Mouse (Mus musculus) MEL (cell line): ENCODE results near the gene Far2. TPM values are rescaled to one million over a fixed set of nuclear protein-coding genes. Genes with fewer than 3 reads are reported as not detected.

Experiments used
- DNase-seq: peaks from one replicate; pipeline ENCODE4 v3.0.0; 2011; ENCODE audit warnings: low read depth, low spot score
- H3K27ac ChIP-seq: 2 replicates; pipeline ENCODE4 v1.5.1; 2012; ENCODE audit warnings: low read depth, mild to moderate bottlenecking, control low read depth, low read length, moderate library complexity; ENCODE audit not compliant: control insufficient read depth
- H3K27me3 ChIP-seq, 2 experiments: fragments of 150-350 bp in 1 of 2; sonication (generic) in 1 of 2; 2 replicates each; pipeline ENCODE4 v1.6.1; 2012; ENCODE audit warnings: low read length in 2 of 2, mild to moderate bottlenecking in 2 of 2, improper control_type of control experiment in 1 of 2, moderate library complexity in 1 of 2; ENCODE audit not compliant: insufficient read depth in 2 of 2, control insufficient read depth in 1 of 2
- H3K36me3 ChIP-seq, 2 experiments: 2 replicates each; pipeline ENCODE4 v1.6.1; 2012 to 2014; ENCODE audit warnings: low read length in 2 of 2, improper control_type of control experiment in 1 of 2, inconsistent platforms in 1 of 2, mild to moderate bottlenecking in 1 of 2; ENCODE audit not compliant: insufficient read depth in 2 of 2, control insufficient read depth in 1 of 2
- H3K4me1 ChIP-seq, 2 experiments: fragments of 150-350 bp in 1 of 2; sonication (generic) in 1 of 2; 2 replicates each; pipeline ENCODE4 v1.6.1; 2012; ENCODE audit warnings: low read length in 2 of 2, improper control_type of control experiment in 1 of 2, mild to moderate bottlenecking in 1 of 2; ENCODE audit not compliant: insufficient read depth in 2 of 2, control insufficient read depth in 1 of 2
- H3K4me3 ChIP-seq, 2 experiments: fragments of 150-350 bp in 1 of 2; sonication (generic) in 1 of 2; 2 replicates each; pipeline ENCODE4 v1.5.1; 2012; ENCODE audit warnings: low read depth in 2 of 2, low read length in 2 of 2, mild to moderate bottlenecking in 2 of 2, moderate library complexity in 2 of 2, control low read depth in 1 of 2, improper control_type of control experiment in 1 of 2; ENCODE audit not compliant: control insufficient read depth in 1 of 2, insufficient read depth in 1 of 2
- H3K79me2 ChIP-seq: 2 replicates; pipeline ENCODE4 v1.6.1; 2012; ENCODE audit warnings: mild to moderate bottlenecking, low read length, moderate library complexity; ENCODE audit not compliant: control insufficient read depth, poor library complexity, insufficient read depth
- H3K9ac ChIP-seq: 2 replicates; pipeline ENCODE4 v1.6.1; 2012; ENCODE audit warnings: low read depth, mild to moderate bottlenecking, control low read depth, low read length, moderate library complexity; ENCODE audit not compliant: control insufficient read depth, poor library complexity, severe bottlenecking
- H3K9me3 ChIP-seq: fragments of 150-350 bp; sonication (generic); replicated peaks from 2 replicates; pipeline ENCODE4 v1.6.1; 2012; ENCODE audit warnings: mild to moderate bottlenecking, low read length, improper control_type of control experiment, moderate library complexity; ENCODE audit not compliant: insufficient read depth
- CHD2 ChIP-seq: IDR thresholded peaks from 2 replicates; pipeline ENCODE4 v1.6.1; 2011; ENCODE audit warnings: low read length, improper control_type of control experiment
- CTCF ChIP-seq, 3 experiments: IDR thresholded peaks in 2 of 3; conservative IDR thresholded peaks in 1 of 3; 2 replicates each; pipeline ENCODE4 v1.5.1; 2011 to 2012; ENCODE audit warnings: low read length in 3 of 3, low read depth in 2 of 3, mild to moderate bottlenecking in 2 of 3, improper control_type of control experiment in 1 of 3, inconsistent platforms in 1 of 3, mixed read lengths in 1 of 3, moderate library complexity in 1 of 3; ENCODE audit not compliant: control insufficient read depth in 1 of 3, insufficient read depth in 1 of 3, poor library complexity in 1 of 3, severe bottlenecking in 1 of 3
- EP300 ChIP-seq, 2 experiments: IDR thresholded peaks; 2 replicates each; pipeline ENCODE4 v1.6.1; 2011; ENCODE audit warnings: improper control_type of control experiment in 2 of 2, low read length in 2 of 2, low read depth in 1 of 2, mild to moderate bottlenecking in 1 of 2
- ETS1 ChIP-seq: IDR thresholded peaks from 2 replicates; pipeline ENCODE4 v1.6.1; 2012; ENCODE audit warnings: low read depth, mild to moderate bottlenecking, inconsistent platforms, low read length, improper control_type of control experiment, moderate library complexity
- GATA1 ChIP-seq: IDR thresholded peaks from 2 replicates; pipeline ENCODE4 v1.6.1; 2011; ENCODE audit warnings: low read depth, low read length, improper control_type of control experiment
- JUND ChIP-seq: IDR thresholded peaks from 2 replicates; pipeline ENCODE4 v1.6.1; 2011; ENCODE audit warnings: low read depth, mild to moderate bottlenecking, improper control_type of control experiment, low read length
- NELFE ChIP-seq: IDR thresholded peaks from 2 replicates; pipeline ENCODE4 v1.6.1; 2011; ENCODE audit warnings: low read depth, low read length, improper control_type of control experiment
- NRF1 ChIP-seq: IDR thresholded peaks from 2 replicates; pipeline ENCODE4 v1.6.1; 2014; ENCODE audit warnings: low read depth, mild to moderate bottlenecking, inconsistent platforms, low read length, improper control_type of control experiment, moderate library complexity; ENCODE audit not compliant: poor library complexity, insufficient read depth, severe bottlenecking
- POLR2A ChIP-seq, 2 experiments: IDR thresholded peaks; 2 replicates each; pipeline ENCODE4 v1.6.1; 2011 to 2012; ENCODE audit warnings: low read length in 2 of 2, mild to moderate bottlenecking in 2 of 2, control low read depth in 1 of 2, improper control_type of control experiment in 1 of 2, low read depth in 1 of 2, moderate library complexity in 1 of 2; ENCODE audit not compliant: control insufficient read depth in 1 of 2, insufficient read depth in 1 of 2, poor library complexity in 1 of 2
- RAD21 ChIP-seq: IDR thresholded peaks from 2 replicates; pipeline ENCODE4 v1.6.1; 2011; ENCODE audit warnings: mild to moderate bottlenecking, low read depth, low read length, improper control_type of control experiment
- SIN3A ChIP-seq: IDR thresholded peaks from 2 replicates; pipeline ENCODE4 v1.6.1; 2012; ENCODE audit warnings: low read length, improper control_type of control experiment, inconsistent platforms
- SMC3 ChIP-seq: IDR thresholded peaks from 2 replicates; pipeline ENCODE4 v1.6.1; 2011; ENCODE audit warnings: low read depth, low read length, improper control_type of control experiment
- TBP ChIP-seq: IDR thresholded peaks from 2 replicates; pipeline ENCODE4 v1.8.0; 2011; ENCODE audit warnings: low read depth, low read length, improper control_type of control experiment
- TCF12 ChIP-seq: IDR thresholded peaks from 2 replicates; pipeline ENCODE4 v1.6.1; 2014; ENCODE audit warnings: low read depth, mild to moderate bottlenecking, inconsistent platforms, low read length, improper control_type of control experiment, moderate library complexity
- USF2 ChIP-seq, 2 experiments: IDR thresholded peaks; 2 replicates each; pipeline ENCODE4 v1.6.1; 2011 to 2012; ENCODE audit warnings: improper control_type of control experiment in 2 of 2, low read length in 2 of 2, borderline replicate concordance in 1 of 2, inconsistent platforms in 1 of 2, low read depth in 1 of 2, mild to moderate bottlenecking in 1 of 2; ENCODE audit not compliant: insufficient read depth in 1 of 2
- ZC3H11A ChIP-seq: IDR thresholded peaks from 2 replicates; pipeline ENCODE4 v1.6.1; 2012; ENCODE audit warnings: low read depth, mild to moderate bottlenecking, inconsistent platforms, low read length, improper control_type of control experiment
- ZKSCAN1 ChIP-seq: IDR thresholded peaks from 2 replicates; pipeline ENCODE4 v1.6.1; 2012; ENCODE audit warnings: low read depth, mild to moderate bottlenecking, inconsistent platforms, low read length, improper control_type of control experiment, moderate library complexity
- ZMIZ1 ChIP-seq: IDR thresholded peaks from 2 replicates; pipeline ENCODE4 v1.6.1; 2012; ENCODE audit warnings: low read depth, mild to moderate bottlenecking, inconsistent platforms, low read length, improper control_type of control experiment, moderate library complexity
- ZNF384 ChIP-seq: IDR thresholded peaks from 2 replicates; pipeline ENCODE4 v1.6.1; 2012; ENCODE audit warnings: low read depth, mild to moderate bottlenecking, inconsistent platforms, low read length, improper control_type of control experiment
- polyA plus RNA-seq, 2 experiments: library from polyadenylated mRNA; stranded (reverse) in 1 of 2; unstranded in 1 of 2; fragments of >175 nt in 1 of 2; fragments of >200 nt in 1 of 2; gene quantifications; 2 replicates each; pipeline versions ENCODE4 v1.2.1 to v1.2.4; 2012; ENCODE audit warnings: low replicate concordance in 2 of 2, low read depth in 1 of 2; ENCODE audit not compliant: insufficient read length in 2 of 2, insufficient read depth in 1 of 2, missing spikeins in 1 of 2
- total RNA-seq: library from RNA; depleted of rRNA; stranded (reverse); fragments of 300-350 nt; gene quantifications from 2 replicates; pipeline ENCODE4 v1.2.3, GENCODE M21; 2012

Far2 gene
- total and polyA plus RNA-seq, 3 experiments = 0.81 to 2.8 TPM; not detected in 1

DNA sequence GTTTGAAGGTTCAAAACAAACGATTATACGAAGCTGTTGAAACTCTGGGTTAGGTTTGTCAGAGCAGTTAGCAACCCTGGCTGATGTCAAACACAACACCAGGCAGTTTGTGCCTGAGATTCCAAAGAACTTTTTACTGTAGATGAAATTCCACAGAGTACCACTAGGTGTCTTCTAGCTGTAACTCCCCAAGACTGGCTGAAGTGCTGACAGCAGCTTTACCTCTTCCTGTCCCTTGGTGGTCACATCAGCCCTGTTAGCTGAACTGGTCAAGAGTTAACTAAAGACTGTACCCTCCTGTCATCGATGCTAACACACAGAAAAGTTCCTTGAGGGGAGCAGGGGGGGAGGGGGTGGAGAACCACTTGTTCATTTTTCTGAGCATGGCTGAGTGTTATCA is 46.0 kb upstream of the Far2 start:
- peak; percentile 33 for DNase-seq
- no peak overlapping the region for H3K9ac ChIP-seq
- no peaks in the 10 kb centered on the region for H3K36me3 ChIP-seq
- TF ChIP-seq RAD21 (peak; percentile 23), SMC3 (peak; percentile 60), CTCF (IDR thresholded peaks at IDR 0.05 in 2 of 3, conservative IDR thresholded peaks at IDR 0.05 in 1 of 3; ENCODE audit: control insufficient read depth in 1 of 3, insufficient read depth in 1 of 3, low read depth in 2 of 3, low read length in 3 of 3, poor library complexity in 1 of 3, severe bottlenecking in 1 of 3) (peak in 2 of 3 experiments; percentile 37 to 49; a peak in 4 of 6 replicates), JUND (no peak), ZC3H11A (peak; percentile 17; the same call in 1 of the 2 replicates), USF2 (IDR thresholded peaks at IDR 0.05; ENCODE audit: borderline replicate concordance in 1 of 2, insufficient read depth in 1 of 2, low read depth in 1 of 2, low read length in 2 of 2) (no peak)
- H3K9me3 ChIP-seq = no peaks in the 10 kb centered on the region
- H3K79me2 ChIP-seq = no peaks in the 10 kb centered on the region
- H3K4me3 ChIP-seq = no peak overlapping the region
- no peaks in the 10 kb centered on the region for H3K4me1 ChIP-seq
- H3K27me3 ChIP-seq = no peaks in the 10 kb centered on the region
- no peak overlapping the region for H3K27ac ChIP-seq

DNA sequence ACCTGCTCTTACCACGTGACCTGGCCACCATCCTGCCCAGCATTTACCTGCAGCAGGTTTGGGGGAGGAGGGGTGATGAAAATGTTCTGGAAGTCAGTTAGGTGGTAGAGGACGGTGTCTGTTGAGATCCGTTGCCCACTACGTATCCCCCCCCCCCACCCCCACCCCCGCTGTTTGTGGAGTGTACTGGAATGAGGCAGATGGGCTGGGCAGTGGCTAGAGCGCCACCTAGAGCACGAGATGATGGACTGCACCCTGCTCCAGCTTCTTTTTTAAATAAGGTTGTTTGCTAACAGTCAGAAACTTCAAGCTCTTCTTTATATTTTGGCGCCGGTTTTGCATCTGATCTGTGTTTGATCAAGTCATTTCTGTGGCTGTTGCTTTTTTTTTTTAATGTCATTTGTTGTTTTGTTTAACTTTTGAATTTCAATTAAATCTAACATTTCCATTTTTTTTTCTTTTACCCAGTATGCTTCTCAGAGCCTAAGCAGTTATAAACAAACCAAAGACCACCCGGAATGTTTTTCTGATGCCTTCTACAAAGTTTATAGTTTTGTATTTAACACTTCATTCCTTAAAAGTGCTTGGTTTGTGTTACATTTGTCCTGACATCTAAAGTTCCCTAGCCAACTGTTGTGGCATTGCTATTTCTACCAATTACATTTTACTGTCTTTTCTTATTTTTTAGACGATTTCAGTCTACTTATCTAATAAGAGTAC is 40.8 kb upstream of the Far2 start:
- no peak overlapping the region for H3K27ac ChIP-seq
- no peak for DNase-seq

GRCm38 (mm10) chr6:148040759-148041158 is 6.3 kb upstream of the Far2 start:
- DNase-seq = no peak
- H3K9me3 ChIP-seq = no peaks in the 10 kb centered on the region
- TF ChIP-seq CHD2 (no peak), SMC3 (no peak), POLR2A (IDR thresholded peaks at IDR 0.05; ENCODE audit: control insufficient read depth in 1 of 2, insufficient read depth in 1 of 2, low read depth in 1 of 2, low read length in 2 of 2, poor library complexity in 1 of 2) (no peak), EP300 (IDR thresholded peaks at IDR 0.05; ENCODE audit: low read depth in 1 of 2, low read length in 2 of 2) (no peak), TBP (no peak), ZKSCAN1 (no peak), CTCF (IDR thresholded peaks at IDR 0.05 in 2 of 3, conservative IDR thresholded peaks at IDR 0.05 in 1 of 3; ENCODE audit: control insufficient read depth in 1 of 3, insufficient read depth in 1 of 3, low read depth in 2 of 3, low read length in 3 of 3, poor library complexity in 1 of 3, severe bottlenecking in 1 of 3) (no peak), TCF12 (no peak), NRF1 (no peak), SIN3A (no peak), ZMIZ1 (no peak), ETS1 (no peak), NELFE (no peak), ZNF384 (no peak)
- TF ChIP-seq, all 39 proteins: peak for 0
- H3K9ac ChIP-seq = no peak overlapping the region
- no peaks in the 10 kb centered on the region for H3K4me1 ChIP-seq
- no peaks in the 10 kb centered on the region for H3K79me2 ChIP-seq
- no peak overlapping the region for H3K4me3 ChIP-seq
- no peak overlapping the region for H3K27ac ChIP-seq
- no peaks in the 10 kb centered on the region for H3K36me3 ChIP-seq
- no peaks in the 10 kb centered on the region for H3K27me3 ChIP-seq

More for the DNA sequence above, 40.8 kb upstream of the Far2 start:
- Histone ChIP-seq H3K9me3 (no peaks in the 10 kb centered on the region), H3K9ac (no peak overlapping the region), H3K27me3 (no peaks in the 10 kb centered on the region), H3K36me3 (no peaks in the 10 kb centered on the region), H3K4me3 (no peak overlapping the region), H3K4me1 (no peaks in the 10 kb centered on the region), H3K79me2 (no peaks in the 10 kb centered on the region)
- TF ChIP-seq CTCF (IDR thresholded peaks at IDR 0.05 in 2 of 3, conservative IDR thresholded peaks at IDR 0.05 in 1 of 3; ENCODE audit: control insufficient read depth in 1 of 3, insufficient read depth in 1 of 3, low read depth in 2 of 3, low read length in 3 of 3, poor library complexity in 1 of 3, severe bottlenecking in 1 of 3) = peak in 1 of 3 experiments; percentile 37; a peak in 2 of 6 replicates
- no peak for TF ChIP-seq GATA1
